Mouse (Mus musculus) left cerebral cortex, adult 2 months (tissue): Measurements from ENCODE around the gene Prrc2b. TPM values are rescaled to one million over a fixed set of nuclear protein-coding genes. Genes with fewer than 3 reads are reported as not detected.

Source experiments
- DNase-seq, 2 experiments: peaks; one replicate each; pipeline ENCODE4 v3.0.0; 2021 to 2022; ENCODE audit warnings: low spot score in 2 of 2, mixed read lengths in 1 of 2; ENCODE audit errors: extremely low spot score in 1 of 2
- H3K27ac ChIP-seq: fragments of 200-600 bp; 2 replicates; pipeline ENCODE4 v1.8.1; 2022
- H3K4me3 ChIP-seq: fragments of 200-600 bp; 2 replicates; pipeline ENCODE4 v1.8.1; 2022
- CTCF ChIP-seq: fragments of 200-600 bp; IDR thresholded peaks from 2 replicates; pipeline ENCODE4 v1.8.1; 2022; ENCODE audit warnings: antibody characterized with exemption, mild to moderate bottlenecking, moderate library complexity
- intact Hi-C: fragments of 180-260 bp; cut with DNase I; formaldehyde crosslinking; loops from one replicate; pipeline ENCODE4 v1.15.1; 2025
- total RNA-seq, 2 experiments: library from RNA; stranded (reverse); gene quantifications; 2 replicates each; pipeline ENCODE4 v1.2.3; 2021

Gene Prrc2b
- total RNA-seq, 2 experiments from 2014 or later = 268 to 280 TPM

GRCm38 (mm10) chr2:32219501-32219900 lies 68.6 kb downstream of the Prrc2b start:
- no peak overlapping the region for H3K4me3 ChIP-seq
- no peak overlapping the region for H3K27ac ChIP-seq
- intact Hi-C loops = no loop called here
- DNase-seq = no peak
- TF ChIP-seq CTCF = no peak

- no peak overlapping the region for H3K4me3 ChIP-seq
- intact Hi-C loops = no loop called here
Measured at GRCm38 (mm10) chr2:32220021-32220420, 69.1 kb downstream of the Prrc2b start.

GRCm38 (mm10) chr2:32220969-32221368 lies 70.1 kb downstream of the Prrc2b start:
- no peak overlapping the region for H3K27ac ChIP-seq
- TF ChIP-seq CTCF = no peak
- intact Hi-C loops = no loop called here

More at GRCm38 (mm10) chr2:32220021-32220420, 69.1 kb downstream of the Prrc2b start:
- no peak overlapping the region for H3K27ac ChIP-seq
- no peak for TF ChIP-seq CTCF
- DNase-seq = no peak

GRCm38 (mm10) chr2:32221577-32221976 lies 70.7 kb downstream of the Prrc2b start:
- no peak for DNase-seq
- no peak; the same call in 1 of the 2 replicates for TF ChIP-seq CTCF
- no peak overlapping the region for H3K4me3 ChIP-seq
- H3K27ac ChIP-seq = no peak overlapping the region; the same call in 1 of the 2 replicates
- intact Hi-C loops = no loop called here

More at GRCm38 (mm10) chr2:32220969-32221368, 70.1 kb downstream of the Prrc2b start:
- H3K4me3 ChIP-seq = no peak overlapping the region
- DNase-seq = no peak

- H3K27ac ChIP-seq = no peak overlapping the region; the same call in 1 of the 2 replicates
Measured at GRCm38 (mm10) chr2:32222057-32222456, 71.2 kb downstream of the Prrc2b start.

GRCm38 (mm10) chr2:32235433-32235832 lies 84.6 kb downstream of the Prrc2b start:
- H3K4me3 ChIP-seq = peak overlapping the region; percentile 82
- no peak for DNase-seq
- peak overlapping the region; percentile 76 for H3K27ac ChIP-seq
- intact Hi-C loops = no loop called here
- no peak for TF ChIP-seq CTCF

More at GRCm38 (mm10) chr2:32222057-32222456, 71.2 kb downstream of the Prrc2b start:
- no peak for TF ChIP-seq CTCF
- intact Hi-C loops = no loop called here
- no peak overlapping the region for H3K4me3 ChIP-seq
- DNase-seq = no peak

GRCm38 (mm10) chr2:32235886-32236759 lies 85.2 kb downstream of the Prrc2b start, which contains the start of gene Pomt1:
Gene Pomt1, plus strand, starts transcription at chr2:32236590.
- peak; percentile 88 to 91 for DNase-seq
- intact Hi-C loops = loop anchor here (2.0 kb wide), 1 partner anchor 53 kb away; the partner anchor contains the start of gene Swi5
- Histone ChIP-seq H3K4me3 (peak within 1 kb of the TSS; percentile 82), H3K27ac (peak within 1 kb of the TSS; percentile 76)
- TF ChIP-seq CTCF = no peak; the same call in 1 of the 2 replicates

GRCm38 (mm10) chr2:32236760-32237487 lies 86.0 kb downstream of the Prrc2b start:
- intact Hi-C loops = loop anchor here (2.0 kb wide), 1 partner anchor 52 kb away; the partner anchor contains the start of gene Swi5
- Histone ChIP-seq H3K4me3 (peak overlapping the region; percentile 82), H3K27ac (peak overlapping the region; percentile 76)
- DNase-seq = no peak
- TF ChIP-seq CTCF = peak; percentile 58

GRCm38 (mm10) chr2:32237571-32237970 lies 86.7 kb downstream of the Prrc2b start:
- H3K4me3 ChIP-seq = peak overlapping the region; percentile 82
- no peak for DNase-seq
- intact Hi-C loops = loop anchor here (2.0 kb wide), 1 partner anchor 51 kb away; the partner anchor contains the start of gene Swi5
- TF ChIP-seq CTCF = no peak
- no peak overlapping the region for H3K27ac ChIP-seq

GRCm38 (mm10) chr2:32238708-32239435 lies 88.0 kb downstream of the Prrc2b start:
- H3K4me3 ChIP-seq = no peak overlapping the region
- intact Hi-C loops = no loop called here
- no peak for DNase-seq
- no peak for TF ChIP-seq CTCF
- no peak overlapping the region for H3K27ac ChIP-seq

GRCm38 (mm10) chr2:32240591-32240990 lies 89.7 kb downstream of the Prrc2b start:
- no peak overlapping the region for H3K4me3 ChIP-seq
- DNase-seq = no peak
- intact Hi-C loops = no loop called here
- TF ChIP-seq CTCF = no peak
- no peak overlapping the region for H3K27ac ChIP-seq
